Mouse (Mus musculus): ENCODE results near the gene Creb3l1. TPM values are rescaled to one million over a fixed set of nuclear protein-coding genes. Genes with fewer than 3 reads are reported as not detected.

Creb3l1 gene
- polyA plus RNA-seq (2017; shearing (Covaris generic)): 1 to 10 TPM in 1 of 2 experiments, under 1 TPM in 1; 0.59 to 1.1 TPM

GRCm38 (mm10) chr2:92024274-92024672 lies at the start of gene Creb3l1:
Gene Creb3l1, minus strand, starts transcription at chr2:92024502.
- peak; percentile 63 for ATAC-seq

GRCm38 (mm10) chr2:92071143-92071542 lies 46.8 kb upstream of the Creb3l1 start:
- no peak for ATAC-seq

- ATAC-seq: no peak
Observed at GRCm38 (mm10) chr2:92069630-92070029, 45.3 kb upstream of the Creb3l1 start.

- no peak for ATAC-seq
Observed at GRCm38 (mm10) chr2:92067600-92067999, 43.3 kb upstream of the Creb3l1 start.

- ATAC-seq: no peak
Observed at GRCm38 (mm10) chr2:92066899-92067298, 42.6 kb upstream of the Creb3l1 start.

GRCm38 (mm10) chr2:92065938-92066337 lies 41.6 kb upstream of the Creb3l1 start:
- no peak for ATAC-seq

- ATAC-seq: no peak
Observed at GRCm38 (mm10) chr2:92065269-92065888, 41.1 kb upstream of the Creb3l1 start.

GRCm38 (mm10) chr2:92063106-92063505 lies 38.8 kb upstream of the Creb3l1 start:
- ATAC-seq: no peak

- ATAC-seq: no peak
Observed at GRCm38 (mm10) chr2:92061337-92061736, 37.0 kb upstream of the Creb3l1 start.

GRCm38 (mm10) chr2:92060291-92060690 lies 36.0 kb upstream of the Creb3l1 start:
- ATAC-seq: no peak

- peak; percentile 67 for ATAC-seq
Observed at GRCm38 (mm10) chr2:92059481-92060220, 35.3 kb upstream of the Creb3l1 start.

- ATAC-seq: no peak
Observed at GRCm38 (mm10) chr2:92058936-92059335, 34.6 kb upstream of the Creb3l1 start.

GRCm38 (mm10) chr2:92058469-92058868 lies 34.2 kb upstream of the Creb3l1 start:
- peak; percentile 30 for ATAC-seq

GRCm38 (mm10) chr2:92056760-92057159 lies 32.5 kb upstream of the Creb3l1 start:
- ATAC-seq: no peak

GRCm38 (mm10) chr2:92055831-92056236 lies 31.5 kb upstream of the Creb3l1 start:
- ATAC-seq: no peak

- ATAC-seq: peak; percentile 34
Observed at GRCm38 (mm10) chr2:92055101-92055813, 31.0 kb upstream of the Creb3l1 start.

- no peak for ATAC-seq
Observed at GRCm38 (mm10) chr2:92052754-92053153, 28.5 kb upstream of the Creb3l1 start.

GRCm38 (mm10) chr2:92052188-92052587 lies 27.9 kb upstream of the Creb3l1 start:
- no peak for ATAC-seq

GRCm38 (mm10) chr2:92048034-92048690 lies 23.9 kb upstream of the Creb3l1 start:
- ATAC-seq: no peak

GRCm38 (mm10) chr2:92047601-92048000 lies 23.3 kb upstream of the Creb3l1 start:
- ATAC-seq: no peak

- no peak for ATAC-seq
Observed at GRCm38 (mm10) chr2:92043285-92043684, 19.0 kb upstream of the Creb3l1 start.

GRCm38 (mm10) chr2:92041538-92041937 lies 17.2 kb upstream of the Creb3l1 start:
- no peak for ATAC-seq

- no peak for ATAC-seq
Observed at GRCm38 (mm10) chr2:92034273-92034672, 10.0 kb upstream of the Creb3l1 start.

Data from activated CD4-positive, CD25-positive, alpha-beta regulatory T cell, adult 4 months (primary cell).